Mouse (Mus musculus): ENCODE results near the gene Rmnd5b. TPM values are rescaled to one million over a fixed set of nuclear protein-coding genes. Genes with fewer than 3 reads are reported as not detected.

Rmnd5b gene
- polyA plus RNA-seq, 1 experiment from 2014 or later: 47.8 TPM

DNA sequence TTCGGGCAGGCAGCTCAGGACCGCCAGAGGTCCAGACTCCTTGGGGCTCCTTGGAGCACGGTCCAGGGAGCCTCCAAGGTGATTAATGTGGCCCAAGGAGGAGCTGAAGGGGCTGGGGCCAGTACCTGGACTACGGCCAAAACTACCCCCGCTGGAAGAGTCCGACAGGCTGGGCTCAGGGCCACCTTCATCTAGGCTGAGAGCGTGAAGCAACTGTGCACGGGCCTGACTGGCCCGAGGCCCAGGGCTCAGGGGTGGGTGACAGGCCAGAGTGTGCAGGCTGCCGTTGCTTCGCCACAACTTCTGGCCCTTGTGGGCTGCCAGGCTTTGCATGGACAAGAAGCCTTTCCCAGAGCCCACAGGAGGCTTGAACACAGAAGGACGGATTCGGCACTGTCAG lies 9.6 kb upstream of the Rmnd5b start:
- Histone ChIP-seq H3K4me2 (no peak overlapping the region), H3K9me3 (ENCODE audit: control insufficient read depth, low read length) (no peaks in the 10 kb centered on the region), H3K4me1 (replicated peaks; ENCODE audit: control insufficient read depth, insufficient read depth, low read length) (peaks cover 19% of the 10 kb centered on the region), H3K27ac (ENCODE audit: low read depth, low read length) (no peak overlapping the region), H3K9ac (ENCODE audit: low read depth, low read length) (no peak overlapping the region), H3K36me3 (ENCODE audit: control insufficient read depth, insufficient read depth, low read length) (peaks cover 6% of the 10 kb centered on the region), H3K4me3 (ENCODE audit: low read depth, low read length) (no peak overlapping the region), H3K27me3 (replicated peaks; ENCODE audit: control insufficient read depth, insufficient read depth, low read length) (peaks cover 18% of the 10 kb centered on the region)
- ATAC-seq (replicated peaks; ENCODE audit: low FRiP score) (no peak), DNase-seq (ENCODE audit: low spot score) (no peak)
- 89% methylated on average over 13 of the region's 13 CpGs for WGBS

DNA sequence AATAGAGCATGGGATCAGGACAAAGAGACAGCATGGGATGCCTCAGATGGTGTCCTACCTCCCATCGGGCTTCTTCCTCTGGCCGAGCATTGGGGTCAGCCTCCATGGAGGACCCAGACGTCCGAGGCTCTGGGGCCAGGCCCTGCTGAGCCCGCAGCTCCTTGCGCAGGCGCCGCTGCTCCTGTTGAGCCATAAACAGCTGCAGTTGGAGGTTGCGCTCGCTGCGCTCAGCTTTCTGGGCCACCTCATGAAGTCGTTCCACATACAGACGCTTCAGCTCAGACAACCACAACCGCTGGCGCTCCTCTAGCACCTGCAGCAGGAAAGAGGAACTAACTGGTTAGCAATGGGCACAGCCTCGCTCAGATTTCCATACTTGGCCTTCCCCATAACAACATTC lies 8.5 kb upstream of the Rmnd5b start:
- 54% methylated on average over 16 of the region's 16 CpGs for WGBS
- Histone ChIP-seq H3K36me3 (ENCODE audit: control insufficient read depth, insufficient read depth, low read length) (peaks cover 6% of the 10 kb centered on the region), H3K4me2 (no peak overlapping the region), H3K4me1 (replicated peaks; ENCODE audit: control insufficient read depth, insufficient read depth, low read length) (peaks cover 13% of the 10 kb centered on the region; the same call in 1 of the 2 replicates), H3K27ac (ENCODE audit: low read depth, low read length) (no peak overlapping the region), H3K27me3 (replicated peaks; ENCODE audit: control insufficient read depth, insufficient read depth, low read length) (peaks cover 8% of the 10 kb centered on the region; the same call in 1 of the 2 replicates), H3K4me3 (ENCODE audit: low read depth, low read length) (no peak overlapping the region), H3K9ac (ENCODE audit: low read depth, low read length) (no peak overlapping the region), H3K9me3 (ENCODE audit: control insufficient read depth, low read length) (no peaks in the 10 kb centered on the region)
- no peak for DNase-seq (ENCODE audit: low spot score)
- ATAC-seq (replicated peaks; ENCODE audit: low FRiP score): no peak

DNA sequence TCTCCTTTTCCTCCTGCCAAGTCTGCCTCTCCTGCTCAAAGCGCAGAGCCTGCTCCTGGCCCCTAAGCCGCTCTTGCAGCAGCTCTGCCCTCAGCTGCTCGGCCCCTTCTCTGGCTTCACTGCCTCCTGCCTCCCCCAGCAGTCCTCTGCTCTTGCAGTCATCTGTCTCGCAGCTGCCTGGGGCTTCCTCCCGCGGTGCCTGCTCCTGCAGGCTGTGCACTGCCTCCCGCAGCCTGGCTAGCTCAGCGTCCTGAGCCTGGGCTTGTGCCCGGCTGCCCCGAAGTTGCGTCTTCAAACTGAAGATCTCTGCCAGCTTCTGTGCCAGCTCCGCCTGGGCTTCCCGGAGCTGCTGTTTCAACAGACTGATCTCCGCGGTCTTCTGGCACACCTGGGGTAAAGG lies 8.1 kb upstream of the Rmnd5b start:
- Histone ChIP-seq H3K4me1 (replicated peaks; ENCODE audit: control insufficient read depth, insufficient read depth, low read length) (peaks cover 13% of the 10 kb centered on the region; the same call in 1 of the 2 replicates), H3K4me3 (ENCODE audit: low read depth, low read length) (no peak overlapping the region), H3K36me3 (ENCODE audit: control insufficient read depth, insufficient read depth, low read length) (peaks cover 6% of the 10 kb centered on the region), H3K9me3 (ENCODE audit: control insufficient read depth, low read length) (no peaks in the 10 kb centered on the region), H3K27me3 (replicated peaks; ENCODE audit: control insufficient read depth, insufficient read depth, low read length) (0 out of 2 replicates have a peak, but pooled peaks cover 3% of the 10 kb centered on the region), H3K4me2 (no peak overlapping the region), H3K9ac (ENCODE audit: low read depth, low read length) (no peak overlapping the region), H3K27ac (ENCODE audit: low read depth, low read length) (no peak overlapping the region)
- no peak for DNase-seq (ENCODE audit: low spot score)
- no peak for ATAC-seq (replicated peaks; ENCODE audit: low FRiP score)
- WGBS: 56% methylated on average over 15 of the region's 15 CpGs

DNA sequence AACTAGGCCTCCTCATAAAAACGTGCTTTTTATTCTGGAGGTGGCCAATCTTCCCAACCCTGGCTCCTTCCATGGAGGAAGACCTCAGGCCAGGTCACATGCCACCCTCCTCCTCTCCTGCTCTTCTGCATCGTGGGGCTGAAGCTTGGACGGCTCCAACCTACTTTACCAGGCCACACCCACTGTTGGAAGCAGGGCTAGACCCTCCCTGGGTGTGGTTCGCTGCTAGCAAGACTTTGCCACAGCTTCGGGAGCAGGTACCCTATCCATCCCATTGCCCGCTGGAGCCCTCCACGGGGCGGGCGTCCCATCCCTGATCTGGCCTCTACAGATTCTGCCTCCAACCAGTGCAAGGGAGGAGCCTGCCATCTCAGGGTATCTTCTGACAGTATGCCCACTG lies 7.5 kb upstream of the Rmnd5b start:
- ATAC-seq (replicated peaks; ENCODE audit: low FRiP score) (no peak), DNase-seq (ENCODE audit: low spot score) (no peak)
- Histone ChIP-seq H3K4me1 (replicated peaks; ENCODE audit: control insufficient read depth, insufficient read depth, low read length) (peaks cover 13% of the 10 kb centered on the region; the same call in 1 of the 2 replicates), H3K4me3 (ENCODE audit: low read depth, low read length) (no peak overlapping the region), H3K27me3 (replicated peaks; ENCODE audit: control insufficient read depth, insufficient read depth, low read length) (0 out of 2 replicates have a peak, but pooled peaks cover 3% of the 10 kb centered on the region), H3K36me3 (ENCODE audit: control insufficient read depth, insufficient read depth, low read length) (peaks cover 6% of the 10 kb centered on the region), H3K9me3 (ENCODE audit: control insufficient read depth, low read length) (no peaks in the 10 kb centered on the region), H3K9ac (ENCODE audit: low read depth, low read length) (no peak overlapping the region), H3K4me2 (no peak overlapping the region), H3K27ac (ENCODE audit: low read depth, low read length) (no peak overlapping the region)
- WGBS: 77% methylated on average over 9 of the region's 9 CpGs

DNA sequence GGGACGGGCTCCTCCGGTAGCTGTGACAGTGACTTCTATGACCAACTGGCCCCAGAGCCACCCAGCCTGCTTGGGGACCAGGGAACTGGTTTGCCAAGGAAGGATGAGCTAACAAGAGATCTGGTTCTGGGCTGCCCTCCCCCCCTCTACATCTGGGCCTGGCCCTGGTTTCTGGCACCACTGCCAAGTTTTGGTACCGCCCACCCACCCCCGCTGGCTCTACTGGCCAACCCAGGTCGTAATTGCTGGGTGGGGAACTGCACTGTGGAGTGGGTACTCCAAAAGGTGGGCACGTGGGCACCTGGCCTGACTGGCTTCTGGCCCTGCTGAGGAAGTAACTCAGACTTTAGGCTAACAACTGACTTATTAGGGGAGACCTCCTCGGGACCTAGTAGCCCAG lies 5.1 kb upstream of the Rmnd5b start:
- Histone ChIP-seq H3K4me2 (no peak overlapping the region), H3K9ac (ENCODE audit: low read depth, low read length) (no peak overlapping the region; the same call in 1 of the 2 replicates), H3K36me3 (ENCODE audit: control insufficient read depth, insufficient read depth, low read length) (peaks cover 6% of the 10 kb centered on the region), H3K9me3 (ENCODE audit: control insufficient read depth, low read length) (no peaks in the 10 kb centered on the region), H3K27me3 (replicated peaks; ENCODE audit: control insufficient read depth, insufficient read depth, low read length) (0 out of 2 replicates have a peak, but pooled peaks cover 3% of the 10 kb centered on the region), H3K4me3 (ENCODE audit: low read depth, low read length) (no peak overlapping the region), H3K4me1 (replicated peaks; ENCODE audit: control insufficient read depth, insufficient read depth, low read length) (peaks cover 14% of the 10 kb centered on the region; the same call in 1 of the 2 replicates), H3K27ac (ENCODE audit: low read depth, low read length) (no peak overlapping the region)
- DNase-seq (ENCODE audit: low spot score) (no peak), ATAC-seq (replicated peaks; ENCODE audit: low FRiP score) (no peak)
- WGBS: 85% methylated on average over 7 of the region's 7 CpGs

DNA sequence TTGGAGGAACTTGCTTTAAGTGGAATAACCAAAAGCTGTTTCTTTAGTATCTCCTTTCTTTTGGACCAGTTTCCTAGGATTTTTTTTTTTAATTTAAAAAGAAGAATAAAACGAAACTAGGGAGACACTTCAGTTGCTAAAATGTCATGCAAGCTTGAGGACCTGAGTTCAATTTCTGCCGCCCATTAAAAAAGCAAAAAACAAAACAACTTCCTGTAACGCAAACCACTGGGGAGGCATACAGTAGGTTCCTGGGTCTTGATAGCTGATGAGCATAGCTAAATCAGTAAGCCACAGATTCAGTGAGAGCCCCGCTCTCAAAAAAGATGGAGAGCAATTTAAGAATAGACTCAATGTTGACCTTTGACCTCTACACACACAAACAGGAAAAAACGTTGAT lies 2.8 kb upstream of the Rmnd5b start:
- H3K36me3 ChIP-seq (ENCODE audit: control insufficient read depth, insufficient read depth, low read length): no peaks in the 10 kb centered on the region
- DNase-seq (ENCODE audit: low spot score) (no peak), ATAC-seq (replicated peaks; ENCODE audit: low FRiP score) (no peak)
- H3K4me2 ChIP-seq: peak overlapping the region; percentile 60
- peak overlapping the region; percentile 57 for H3K9ac ChIP-seq (ENCODE audit: low read depth, low read length)
- 58% methylated on average over 5 of the region's 5 CpGs for WGBS
- no peaks in the 10 kb centered on the region for H3K9me3 ChIP-seq (ENCODE audit: control insufficient read depth, low read length)
- H3K4me1 ChIP-seq (replicated peaks; ENCODE audit: control insufficient read depth, insufficient read depth, low read length): peaks cover 13% of the 10 kb centered on the region
- H3K4me3 ChIP-seq (ENCODE audit: low read depth, low read length): no peak overlapping the region
- no peak overlapping the region for H3K27ac ChIP-seq (ENCODE audit: low read depth, low read length)
- no peaks in the 10 kb centered on the region for H3K27me3 ChIP-seq (replicated peaks; ENCODE audit: control insufficient read depth, insufficient read depth, low read length)

DNA sequence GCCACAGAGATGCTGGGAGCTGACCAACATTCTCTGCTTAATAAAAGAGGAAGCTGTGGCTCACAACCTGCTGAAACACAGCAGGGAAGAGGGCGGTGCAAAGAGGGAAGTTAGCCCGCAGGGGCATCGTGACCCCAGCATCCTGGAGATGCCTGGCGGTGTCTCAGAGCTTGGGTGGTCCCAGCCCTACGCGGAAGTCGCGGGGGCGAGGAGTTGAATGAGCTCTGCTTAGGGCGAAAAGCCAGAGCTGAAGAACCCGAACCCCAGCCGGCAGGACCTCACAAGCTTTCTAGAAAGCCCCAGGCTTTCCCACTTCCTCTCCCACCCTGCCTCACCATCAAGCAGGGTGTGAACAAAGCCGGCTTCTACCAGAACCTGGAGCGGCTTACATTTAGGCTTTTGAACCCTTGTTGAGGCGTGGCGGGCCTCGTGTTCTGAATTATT lies 2.3 kb upstream of the Rmnd5b start:
- H3K9me3 ChIP-seq (ENCODE audit: control insufficient read depth, low read length): no peaks in the 10 kb centered on the region
- 7% methylated on average over 17 of the region's 17 CpGs for WGBS
- ATAC-seq (replicated peaks; ENCODE audit: low FRiP score) (no peak), DNase-seq (ENCODE audit: low spot score) (peak; percentile 61)
- peak overlapping the region; percentile 48 for H3K27ac ChIP-seq (ENCODE audit: low read depth, low read length)
- peaks cover 10% of the 10 kb centered on the region for H3K4me1 ChIP-seq (replicated peaks; ENCODE audit: control insufficient read depth, insufficient read depth, low read length)
- peak overlapping the region; percentile 57 for H3K9ac ChIP-seq (ENCODE audit: low read depth, low read length)
- H3K4me2 ChIP-seq: peak overlapping the region; percentile 60
- no peaks in the 10 kb centered on the region for H3K36me3 ChIP-seq (ENCODE audit: control insufficient read depth, insufficient read depth, low read length)
- no peaks in the 10 kb centered on the region for H3K27me3 ChIP-seq (replicated peaks; ENCODE audit: control insufficient read depth, insufficient read depth, low read length)
- H3K4me3 ChIP-seq (ENCODE audit: low read depth, low read length): peak overlapping the region; percentile 35

DNA sequence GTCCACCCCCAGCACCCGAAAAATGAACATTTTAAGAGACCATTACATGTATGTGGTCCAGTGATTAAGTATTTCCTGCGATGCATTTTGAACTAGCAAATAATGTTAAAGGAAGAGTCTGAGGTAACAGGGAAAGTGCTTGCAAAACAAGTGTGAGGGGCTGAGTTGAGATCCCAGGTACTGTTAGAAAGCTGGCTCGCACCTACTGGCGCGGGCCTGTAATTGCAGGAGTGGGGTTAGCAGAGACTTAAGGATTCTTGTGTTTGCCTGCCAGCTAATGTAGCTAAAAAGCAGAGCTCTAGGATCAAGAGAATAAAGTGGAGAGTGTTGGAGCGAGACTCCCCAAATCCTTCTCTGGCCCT lies 608 bp upstream of the Rmnd5b start:
- peaks cover 10% of the 10 kb centered on the region for H3K4me1 ChIP-seq (replicated peaks; ENCODE audit: control insufficient read depth, insufficient read depth, low read length)
- no peaks in the 10 kb centered on the region for H3K9me3 ChIP-seq (ENCODE audit: control insufficient read depth, low read length)
- H3K9ac ChIP-seq (ENCODE audit: low read depth, low read length): peak overlapping the region; percentile 81
- no peaks in the 10 kb centered on the region for H3K27me3 ChIP-seq (replicated peaks; ENCODE audit: control insufficient read depth, insufficient read depth, low read length)
- H3K4me2 ChIP-seq: peak overlapping the region; percentile 77
- ATAC-seq (replicated peaks; ENCODE audit: low FRiP score) (peak; percentile 54), DNase-seq (ENCODE audit: low spot score) (peak; percentile 65)
- H3K4me3 ChIP-seq (ENCODE audit: low read depth, low read length): peak overlapping the region; percentile 70
- H3K36me3 ChIP-seq (ENCODE audit: control insufficient read depth, insufficient read depth, low read length): no peaks in the 10 kb centered on the region
- peak overlapping the region; percentile 87 for H3K27ac ChIP-seq (ENCODE audit: low read depth, low read length)
- 3% methylated on average over 6 of the region's 6 CpGs for WGBS

DNA sequence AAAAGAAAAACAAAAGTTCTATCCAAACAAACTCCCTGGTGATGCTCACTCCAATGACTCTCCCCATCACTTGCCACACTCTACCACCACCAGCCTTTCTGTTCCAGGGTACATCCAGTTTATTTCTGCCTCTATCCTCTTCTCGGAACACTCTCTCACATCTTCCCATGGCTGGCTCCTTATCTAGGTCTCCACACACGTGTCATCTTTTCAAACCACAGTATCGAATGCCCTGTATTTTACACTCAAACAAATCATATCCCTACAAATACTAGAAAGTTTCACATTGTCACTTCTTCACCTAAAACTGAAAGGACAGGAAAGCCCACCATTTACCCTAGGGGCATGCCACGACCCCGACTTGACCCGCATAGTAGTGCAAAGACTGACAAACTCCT lies 570 bp downstream of the Rmnd5b start:
- DNase-seq (ENCODE audit: low spot score) (no peak), ATAC-seq (replicated peaks; ENCODE audit: low FRiP score) (no peak)
- Histone ChIP-seq H3K27ac (ENCODE audit: low read depth, low read length) (peak overlapping the region; percentile 87), H3K4me1 (replicated peaks; ENCODE audit: control insufficient read depth, insufficient read depth, low read length) (peaks cover 12% of the 10 kb centered on the region), H3K4me2 (peak overlapping the region; percentile 77), H3K36me3 (ENCODE audit: control insufficient read depth, insufficient read depth, low read length) (no peaks in the 10 kb centered on the region; the same call in 1 of the 2 replicates), H3K9ac (ENCODE audit: low read depth, low read length) (peak overlapping the region; percentile 81), H3K27me3 (replicated peaks; ENCODE audit: control insufficient read depth, insufficient read depth, low read length) (no peaks in the 10 kb centered on the region), H3K4me3 (ENCODE audit: low read depth, low read length) (peak overlapping the region; percentile 70), H3K9me3 (ENCODE audit: control insufficient read depth, low read length) (no peaks in the 10 kb centered on the region)
- WGBS: 7% methylated on average over 6 of the region's 6 CpGs
